Mouse (Mus musculus) spleen, adult 2 months (tissue): ENCODE results near the gene Slco2a1.

ENCODE experiments used
- CTCF ChIP-seq: fragments of 200-500 bp; IDR thresholded peaks from 2 replicates; pipeline ENCODE4 v1.5.1; 2011; ENCODE audit warnings: mild to moderate bottlenecking, inconsistent platforms; ENCODE audit not compliant: insufficient read depth, insufficient read length, insufficient replicate concordance; ENCODE audit errors: extremely low read depth
- POLR2A ChIP-seq: fragments of 200-500 bp; IDR thresholded peaks from 2 replicates; pipeline ENCODE4 v1.6.1; 2011; ENCODE audit warnings: low read depth, low read length, inconsistent platforms

DNA sequence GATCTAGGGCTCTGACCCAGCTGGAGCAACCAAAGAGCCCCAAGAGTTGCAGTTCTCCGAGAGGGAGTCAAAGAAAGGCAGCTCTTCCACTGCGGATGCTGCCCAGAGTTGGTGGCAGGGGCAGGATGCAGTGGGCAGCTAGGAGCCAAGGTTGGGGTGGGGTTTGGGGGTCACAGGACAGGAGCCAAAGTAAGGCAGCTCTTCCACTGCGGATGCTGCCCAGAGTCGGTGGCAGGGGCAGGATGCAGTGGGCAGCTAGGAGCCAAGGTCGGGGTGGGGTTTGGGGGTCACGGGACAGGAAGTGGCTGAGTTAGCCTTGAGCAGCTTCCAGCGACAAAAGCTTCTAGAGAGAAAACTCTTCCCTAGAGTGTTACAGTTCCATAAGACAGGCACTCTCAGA lies 65.3 kb downstream of the Slco2a1 start:
- TF ChIP-seq CTCF = no peak
- no peak for TF ChIP-seq POLR2A
